Mouse (Mus musculus): Measurements from ENCODE around the gene Grifin. TPM values are rescaled to one million over a fixed set of nuclear protein-coding genes. Genes with fewer than 3 reads are reported as not detected.

Gene Grifin
- under 1 TPM in 2 of 4 experiments, not detected in 2; 0.67 to 0.80 TPM for total RNA-seq (2022)

DNA sequence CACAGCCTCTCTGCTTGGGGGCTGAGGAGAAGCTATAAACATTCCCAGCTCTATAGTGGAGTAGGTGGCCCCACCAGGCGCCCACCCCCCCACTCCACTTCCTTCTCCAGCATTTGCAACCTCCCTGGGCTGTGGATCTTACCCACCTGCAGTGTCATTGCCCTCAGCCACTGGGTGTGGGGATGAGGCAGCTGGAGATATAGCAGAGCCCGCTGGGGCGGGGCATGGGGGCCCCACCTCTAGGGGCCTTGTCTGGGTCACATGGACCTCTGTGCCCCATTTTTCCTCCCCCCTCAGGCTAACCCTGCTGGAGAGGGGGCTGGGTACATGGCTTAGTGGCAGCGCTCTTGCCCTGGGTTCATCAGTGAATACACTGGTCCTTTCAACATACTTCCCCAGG, at the start of gene Grifin:
Gene Grifin, minus strand, starts transcription at position 176 of the 400 bp plus-strand sequence.
- no peak for DNase-seq (ENCODE audit: low spot score in 2 of 2)

DNA sequence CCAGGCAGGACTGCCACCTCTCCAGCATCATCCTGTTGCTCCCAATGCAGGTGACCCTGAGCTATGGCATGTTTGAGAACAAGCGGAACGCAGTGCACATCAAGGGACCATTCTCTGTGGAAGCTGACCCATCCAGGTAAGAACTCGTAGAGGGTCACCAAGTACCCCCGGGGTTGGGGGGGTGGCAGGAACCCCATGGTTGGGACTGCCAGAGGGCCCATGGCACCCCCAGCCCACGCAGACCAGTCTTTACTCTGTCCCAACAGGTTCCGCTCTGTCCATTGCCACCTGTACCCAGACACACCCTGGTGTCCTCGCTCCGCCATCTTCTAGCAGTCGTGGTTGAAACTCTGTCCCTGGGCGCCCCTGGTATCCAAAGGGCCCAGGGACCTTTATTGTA, 49.3 kb upstream of the Grifin start:
- DNase-seq (ENCODE audit: low spot score in 2 of 2) = no peak

DNA sequence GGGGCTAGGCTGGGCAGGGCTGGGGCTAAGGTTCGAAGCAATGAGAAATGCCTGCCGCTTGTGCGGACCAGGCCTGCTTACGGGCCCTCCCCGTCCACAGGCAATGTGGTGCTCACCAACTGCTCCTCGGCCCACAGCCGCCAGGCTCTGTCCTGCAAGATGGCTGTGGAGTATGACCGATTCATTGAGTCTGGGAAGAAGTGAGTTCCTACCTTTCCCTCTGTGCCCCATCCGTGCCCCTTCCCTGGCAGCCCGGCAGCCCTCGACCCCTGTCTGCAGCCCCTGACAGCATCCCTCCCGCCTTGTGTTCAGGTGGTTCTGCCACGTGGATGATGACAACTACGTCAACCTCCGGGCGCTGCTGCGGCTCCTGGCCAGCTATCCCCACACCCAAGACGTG, 47.3 kb upstream of the Grifin start:
- no peak for DNase-seq (ENCODE audit: low spot score in 2 of 2)

DNA sequence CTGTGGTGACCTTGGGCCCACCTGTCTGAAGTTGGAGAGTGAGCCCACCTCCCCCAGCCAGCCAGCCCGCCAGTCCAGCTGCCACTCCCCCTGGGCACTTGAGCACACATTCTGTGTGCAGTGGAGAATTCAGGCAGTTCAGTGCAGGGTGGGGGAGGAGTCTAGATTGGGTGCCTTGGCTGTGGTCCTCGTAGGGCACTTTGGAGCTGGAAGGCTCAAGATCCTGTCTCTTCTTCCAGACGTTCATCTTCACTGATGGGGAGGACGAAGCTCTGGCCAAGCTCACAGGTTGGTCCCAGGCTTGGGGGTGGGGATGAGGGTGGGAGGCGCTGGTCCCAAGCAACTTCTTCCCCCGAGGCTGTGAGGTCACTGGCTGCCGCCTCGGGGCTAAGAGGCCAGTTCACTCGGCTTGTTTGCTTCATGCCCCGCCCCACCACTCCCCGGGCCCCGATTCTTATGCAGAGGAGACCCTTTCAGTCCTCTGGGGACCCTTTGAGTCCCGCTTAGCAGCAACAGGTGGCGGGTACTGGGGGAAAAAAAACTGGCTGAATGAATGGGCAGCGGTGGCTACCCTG, 46.8 kb upstream of the Grifin start:
- no peak for DNase-seq (ENCODE audit: low spot score in 2 of 2)

DNA sequence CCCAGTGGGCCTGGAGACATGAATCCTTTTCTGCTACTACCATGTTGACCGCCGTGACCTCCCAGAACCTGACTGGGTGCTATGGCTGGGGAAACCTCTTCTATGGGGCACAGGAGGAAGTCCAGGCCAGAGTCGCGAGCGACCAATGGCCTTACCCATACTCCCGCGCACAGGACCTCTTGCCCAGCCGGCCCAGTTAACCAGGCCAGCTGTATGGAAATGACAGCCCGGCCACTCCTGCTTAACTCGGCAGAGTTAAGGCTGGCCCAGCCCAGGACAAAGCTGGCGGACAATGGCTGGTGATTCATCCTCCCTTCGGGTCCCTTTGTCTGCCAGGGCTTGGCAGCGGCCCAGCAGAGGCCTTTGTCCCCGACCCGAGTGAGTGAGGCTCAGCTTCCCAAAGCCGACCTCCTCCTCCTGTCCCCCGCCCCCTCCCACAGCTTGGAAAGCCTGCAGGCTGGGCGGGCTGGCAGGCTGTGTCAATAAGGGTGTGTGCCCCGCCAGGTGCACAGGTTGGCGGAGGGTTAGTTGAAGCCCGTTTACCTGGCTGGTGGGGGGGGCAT, 46.2 kb upstream of the Grifin start:
- DNase-seq (ENCODE audit: low spot score in 2 of 2) = peak; percentile 69 to 80

DNA sequence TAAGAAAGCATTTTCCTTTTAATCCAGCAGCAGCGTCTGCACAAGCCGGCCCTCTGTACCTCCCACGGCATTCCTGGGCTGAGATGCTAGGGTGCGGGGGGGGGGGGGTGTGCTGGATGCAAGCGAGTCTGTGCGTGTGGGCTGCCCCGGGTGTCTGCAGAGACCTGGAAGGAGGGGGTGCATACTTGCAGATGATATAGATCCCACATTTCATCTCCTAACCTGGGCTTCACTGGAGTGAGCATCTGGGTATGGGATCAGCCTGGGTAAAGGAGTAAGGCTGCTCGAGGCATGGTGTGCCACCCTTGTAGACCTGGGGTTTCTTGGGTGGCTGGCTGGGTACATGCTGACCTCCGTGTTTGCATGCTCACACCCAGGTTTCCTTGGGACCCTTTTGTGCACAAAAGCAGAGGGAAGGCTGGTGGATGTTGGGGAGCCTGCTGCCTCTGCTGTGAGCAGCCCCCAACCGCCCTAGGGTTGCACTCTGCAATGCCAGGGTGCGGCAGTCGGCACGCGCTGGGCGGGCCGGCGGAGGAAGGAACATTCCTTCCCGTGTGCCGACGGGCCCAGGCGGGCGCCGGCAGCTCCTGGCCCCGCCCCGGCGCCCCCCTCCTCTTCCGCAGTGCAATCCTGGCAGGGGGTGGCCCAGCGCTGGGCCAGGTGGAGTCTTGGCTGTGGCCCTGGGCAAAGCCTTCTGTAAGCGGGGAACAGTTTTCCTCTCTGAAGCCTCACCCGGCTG, 45.6 kb upstream of the Grifin start:
- no peak for DNase-seq (ENCODE audit: low spot score in 2 of 2)

DNA sequence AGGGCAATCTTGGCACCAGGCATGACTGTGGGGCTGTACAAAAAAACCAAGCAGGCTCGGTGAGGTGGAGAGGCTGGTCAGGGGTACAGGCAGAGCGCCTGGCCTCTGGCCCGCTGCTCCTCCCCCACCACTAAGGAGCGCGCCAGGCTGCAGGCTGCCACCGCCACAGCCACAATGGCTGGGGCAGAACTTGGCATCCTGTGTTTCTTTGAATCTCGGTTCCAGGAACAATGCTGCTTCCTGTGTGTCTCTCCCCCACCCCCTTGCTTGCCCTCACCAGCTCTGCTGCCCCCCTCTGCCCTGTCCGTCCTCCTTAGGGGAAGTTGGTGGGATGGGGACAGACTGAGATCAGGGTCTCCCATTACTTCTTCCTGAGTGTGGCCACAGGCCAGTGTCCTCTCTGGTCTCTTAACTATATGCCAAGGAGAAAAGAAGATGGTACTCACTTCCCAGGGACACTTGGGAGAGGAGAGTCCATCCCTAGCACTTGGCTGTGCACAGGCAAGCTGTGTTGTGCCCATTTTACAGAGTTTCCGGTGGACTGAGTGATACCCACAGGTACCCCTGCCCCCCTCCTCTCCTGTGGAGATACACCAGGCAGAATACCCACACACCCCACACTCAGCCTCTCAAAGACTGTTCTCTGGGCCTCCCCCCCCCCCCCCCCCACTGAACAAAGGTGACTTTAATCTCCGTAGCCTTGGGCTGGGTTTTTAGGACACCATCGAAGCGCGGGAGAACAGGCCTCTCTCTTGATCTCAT, 44.8 kb upstream of the Grifin start:
- DNase-seq (ENCODE audit: low spot score in 2 of 2) = no peak

DNA sequence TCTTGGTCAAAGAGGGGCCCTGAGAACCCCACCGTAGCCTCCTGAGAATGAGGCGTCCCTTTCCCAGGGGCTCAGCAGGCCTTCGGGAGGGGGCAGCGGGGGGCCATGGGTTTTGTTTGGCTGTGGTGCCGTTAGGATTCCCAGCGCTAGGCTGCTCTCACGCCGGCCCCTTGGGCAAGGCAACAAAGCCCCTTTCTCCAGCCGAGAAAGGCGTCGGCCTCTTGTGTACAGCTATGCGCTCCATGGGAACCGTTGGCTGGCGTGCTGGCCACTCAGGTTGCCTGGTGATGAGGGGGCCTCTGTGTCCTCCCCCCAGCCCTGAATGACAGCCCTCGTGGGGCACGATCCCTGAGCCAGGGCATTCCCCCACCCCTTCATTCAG, 43.8 kb upstream of the Grifin start:
- DNase-seq (ENCODE audit: low spot score in 2 of 2) = peak; percentile 58 to 65

DNA sequence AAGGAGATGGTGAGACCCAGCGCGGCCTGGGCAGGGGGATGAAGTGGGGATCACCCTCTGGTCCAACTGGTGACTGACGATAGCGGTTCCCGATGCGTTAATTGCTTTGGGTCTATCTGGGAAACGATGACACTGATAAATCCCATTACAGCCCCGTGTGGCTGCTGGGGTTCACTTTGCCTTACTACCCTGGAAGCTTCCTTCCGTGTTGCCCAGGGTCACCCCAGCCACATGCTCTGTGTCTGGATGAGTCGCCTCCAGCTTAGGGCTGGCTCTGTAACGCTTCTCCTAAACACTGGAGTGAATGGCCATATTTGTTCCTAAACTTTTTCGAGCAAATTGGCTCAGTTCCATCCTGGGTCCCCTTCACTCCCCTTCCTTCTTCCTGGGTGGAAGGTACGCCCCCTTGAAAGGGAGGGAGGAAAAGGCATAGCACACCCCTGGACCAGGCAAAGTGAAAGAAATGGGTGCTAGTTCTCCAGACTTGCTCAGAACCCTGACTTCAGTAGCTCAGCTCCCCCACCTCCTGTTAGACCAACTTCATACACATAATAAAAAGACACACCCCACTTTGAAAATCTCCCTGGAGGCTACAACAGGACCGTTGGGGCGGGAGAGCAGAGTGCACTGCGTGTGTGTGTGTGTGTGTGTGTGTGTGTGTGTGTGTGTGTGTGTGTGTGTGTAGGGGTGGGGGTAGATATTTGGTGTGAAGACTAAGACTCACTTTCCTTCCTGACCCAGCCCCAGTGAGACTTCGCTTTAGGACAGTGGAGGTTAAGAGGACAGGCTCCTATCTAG, 43.2 kb upstream of the Grifin start:
- no peak for DNase-seq (ENCODE audit: low spot score in 2 of 2)

DNA sequence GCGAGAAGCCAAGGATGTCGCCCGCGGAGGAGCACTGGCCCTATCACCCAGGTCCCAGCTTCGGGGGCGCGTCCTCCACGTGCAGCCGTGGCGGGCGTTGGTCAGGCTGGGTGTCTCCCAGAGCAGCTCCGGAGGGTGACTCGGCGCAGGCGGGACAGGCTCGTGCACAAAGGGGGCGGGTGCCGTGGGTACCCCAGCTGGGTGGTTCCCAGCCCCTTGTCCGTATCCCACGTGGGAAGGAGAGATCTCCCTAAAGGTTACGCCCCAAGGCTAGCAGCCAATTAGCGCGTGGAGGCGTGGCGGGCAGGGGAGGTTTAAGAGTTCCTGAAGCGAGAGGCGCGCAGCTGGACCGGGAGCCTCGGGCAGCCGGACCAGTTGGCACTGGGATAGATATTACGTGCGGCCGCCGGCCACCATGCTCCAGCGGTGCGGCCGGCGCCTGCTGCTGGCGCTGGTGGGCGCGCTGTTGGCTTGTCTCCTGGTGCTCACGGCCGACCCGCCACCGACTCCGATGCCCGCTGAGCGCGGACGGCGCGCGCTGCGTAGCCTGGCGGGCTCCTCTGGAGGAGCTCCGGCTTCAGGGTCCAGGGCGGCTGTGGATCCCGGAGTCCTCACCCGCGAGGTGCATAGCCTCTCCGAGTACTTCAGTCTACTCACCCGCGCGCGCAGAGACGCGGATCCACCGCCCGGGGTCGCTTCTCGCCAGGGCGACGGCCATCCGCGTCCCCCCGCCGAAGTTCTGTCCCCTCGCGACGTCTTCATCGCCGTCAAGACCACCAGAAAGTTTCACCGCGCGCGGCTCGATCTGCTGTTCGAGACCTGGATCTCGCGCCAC, 42.3 kb upstream of the Grifin start, which contains the start of gene Lfng:
Gene Lfng, plus strand, starts transcription at position 320 of the 835 bp plus-strand sequence.
- peak; percentile 75 to 81 for DNase-seq (ENCODE audit: low spot score in 2 of 2)

DNA sequence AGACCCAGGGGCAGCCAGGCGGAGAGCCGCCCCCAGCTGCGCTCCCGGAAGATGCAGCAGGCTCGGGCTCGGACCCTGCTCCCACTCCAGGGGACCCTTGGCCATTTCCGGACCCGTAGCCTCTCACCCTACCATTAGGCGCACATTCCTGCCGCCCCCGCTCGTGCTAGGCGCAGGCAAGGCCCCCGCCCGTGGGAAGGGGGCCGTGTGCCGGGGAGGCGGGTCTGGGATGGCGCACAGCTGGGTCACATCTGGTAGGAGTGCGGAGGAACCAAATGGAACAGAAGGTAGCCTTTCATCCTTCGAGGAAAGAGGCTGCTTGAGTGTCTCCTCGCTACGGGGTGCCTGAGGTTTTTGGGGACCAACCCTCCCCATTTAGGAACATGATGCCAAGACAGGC, 41.5 kb upstream of the Grifin start:
- DNase-seq (ENCODE audit: low spot score in 2 of 2) = no peak

DNA sequence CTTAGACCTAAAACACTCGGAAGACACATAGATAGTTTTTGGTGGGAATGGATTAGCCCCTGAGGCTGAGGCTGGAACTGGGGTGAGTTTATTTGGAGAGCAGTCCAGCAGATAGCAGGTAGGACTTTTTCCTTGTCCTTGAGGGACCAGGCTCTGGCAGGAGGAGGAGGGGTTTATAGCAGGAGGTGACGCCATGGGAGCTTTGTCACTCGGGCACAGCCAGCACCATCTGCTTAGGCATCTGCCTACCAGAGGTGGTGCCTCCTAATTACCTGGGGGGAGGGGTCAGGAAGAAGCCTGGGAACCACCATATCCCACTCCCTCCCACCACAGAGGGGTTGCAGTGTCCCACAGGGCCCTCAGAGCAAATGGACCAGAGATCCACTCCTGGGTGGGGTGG, 40.4 kb upstream of the Grifin start:
- no peak for DNase-seq (ENCODE audit: low spot score in 2 of 2)

DNA sequence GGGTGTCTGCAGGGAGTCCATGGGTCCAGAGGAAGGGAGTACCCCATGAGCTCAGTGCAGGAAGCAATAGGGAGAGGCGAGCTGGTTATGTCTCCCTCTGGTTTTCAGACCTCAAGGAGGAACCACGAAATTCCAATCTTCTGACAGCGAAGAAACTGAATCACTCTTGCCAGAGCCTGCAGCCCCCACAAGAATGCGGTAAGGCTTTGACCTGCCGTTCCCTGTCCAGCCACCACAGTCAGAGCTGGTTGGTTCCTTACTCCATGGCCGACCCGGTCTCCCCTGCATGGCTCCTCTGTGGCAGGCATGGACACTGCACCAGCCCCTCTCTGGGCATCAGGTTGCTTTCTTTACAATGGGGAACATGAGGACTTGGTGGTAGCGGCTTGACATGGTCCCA, 39.5 kb upstream of the Grifin start:
- DNase-seq (ENCODE audit: low spot score in 2 of 2) = no peak

DNA sequence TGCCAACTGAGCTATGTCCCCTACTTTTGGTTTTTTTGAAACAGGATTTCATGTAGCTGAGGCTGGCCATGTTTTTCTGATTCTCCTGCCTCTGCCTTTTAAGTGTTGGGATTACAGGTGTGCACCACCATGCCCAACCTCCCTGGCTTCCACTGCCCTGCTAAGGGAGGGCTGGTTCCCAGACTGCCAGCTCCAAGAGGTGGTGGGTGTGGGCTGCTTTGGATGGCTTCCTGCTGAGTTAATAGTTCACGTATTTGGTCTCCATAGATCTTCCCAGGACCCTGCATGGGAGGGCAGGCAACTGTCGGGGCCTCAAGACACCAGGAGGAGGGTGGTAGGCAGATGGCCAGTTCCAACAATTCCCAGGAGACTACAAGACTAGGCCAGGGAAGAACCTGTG, 37.7 kb upstream of the Grifin start:
- DNase-seq (ENCODE audit: low spot score in 2 of 2) = no peak

DNA sequence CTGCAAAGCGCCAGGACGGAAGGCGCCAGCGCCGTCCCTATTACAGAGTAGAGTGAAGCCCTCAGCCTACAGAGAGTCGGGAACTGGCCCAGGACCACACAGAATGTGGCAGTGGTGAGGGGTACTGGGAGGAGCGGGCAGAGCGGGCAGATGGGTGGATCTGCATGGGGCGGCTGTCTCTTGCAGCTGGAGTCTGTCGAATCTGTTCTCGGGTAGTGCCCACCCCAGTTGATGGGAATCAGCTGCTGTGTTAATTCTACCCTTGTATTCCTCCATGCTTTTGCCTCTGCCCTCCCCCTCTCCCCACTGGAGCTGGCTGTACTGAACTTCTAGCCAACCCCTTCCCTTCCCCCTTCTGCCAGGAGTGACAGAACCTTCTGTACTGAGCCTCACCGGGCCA, 36.8 kb upstream of the Grifin start:
- DNase-seq (ENCODE audit: low spot score in 2 of 2) = no peak

DNA sequence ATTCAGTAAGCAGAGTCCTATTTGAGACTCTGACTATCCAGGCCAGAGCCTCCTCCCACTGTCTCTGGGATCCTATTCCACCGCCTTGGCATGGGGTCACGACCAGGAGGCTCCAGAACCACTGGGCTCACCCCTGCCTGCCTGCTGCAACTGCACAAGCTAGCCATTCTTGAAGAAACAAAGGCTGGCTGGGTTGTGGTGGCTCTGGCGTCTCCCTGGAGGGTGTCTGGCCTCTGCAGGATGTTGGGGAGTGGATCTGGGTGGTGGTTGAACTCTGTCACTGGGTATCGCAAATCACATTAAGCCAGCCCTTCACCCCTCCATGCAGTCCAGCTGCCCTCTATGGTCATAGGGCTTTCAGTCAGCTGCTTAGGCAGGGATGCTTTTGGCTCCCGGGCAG, 35.1 kb upstream of the Grifin start:
- no peak for DNase-seq (ENCODE audit: low spot score in 2 of 2)

DNA sequence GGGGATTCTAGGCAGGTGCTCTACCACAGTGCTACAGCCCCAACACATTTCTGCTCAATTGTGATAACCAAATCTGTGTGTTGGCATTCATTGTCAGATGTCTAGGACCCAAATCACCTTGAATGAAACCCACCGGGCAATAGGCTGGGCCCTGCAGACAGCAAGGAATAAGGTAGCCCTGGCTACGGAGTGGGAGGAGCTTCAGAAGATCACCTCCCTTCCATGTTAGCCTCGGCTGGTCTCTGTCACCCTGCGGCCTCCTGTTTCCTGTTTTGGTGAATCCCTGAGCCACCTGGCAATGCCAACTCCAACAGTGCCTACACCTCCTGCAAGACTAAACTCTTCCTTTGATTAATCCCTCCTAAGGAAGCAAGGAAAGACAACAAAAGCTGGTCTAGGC, 32.9 kb upstream of the Grifin start:
- no peak for DNase-seq (ENCODE audit: low spot score in 2 of 2)

DNA sequence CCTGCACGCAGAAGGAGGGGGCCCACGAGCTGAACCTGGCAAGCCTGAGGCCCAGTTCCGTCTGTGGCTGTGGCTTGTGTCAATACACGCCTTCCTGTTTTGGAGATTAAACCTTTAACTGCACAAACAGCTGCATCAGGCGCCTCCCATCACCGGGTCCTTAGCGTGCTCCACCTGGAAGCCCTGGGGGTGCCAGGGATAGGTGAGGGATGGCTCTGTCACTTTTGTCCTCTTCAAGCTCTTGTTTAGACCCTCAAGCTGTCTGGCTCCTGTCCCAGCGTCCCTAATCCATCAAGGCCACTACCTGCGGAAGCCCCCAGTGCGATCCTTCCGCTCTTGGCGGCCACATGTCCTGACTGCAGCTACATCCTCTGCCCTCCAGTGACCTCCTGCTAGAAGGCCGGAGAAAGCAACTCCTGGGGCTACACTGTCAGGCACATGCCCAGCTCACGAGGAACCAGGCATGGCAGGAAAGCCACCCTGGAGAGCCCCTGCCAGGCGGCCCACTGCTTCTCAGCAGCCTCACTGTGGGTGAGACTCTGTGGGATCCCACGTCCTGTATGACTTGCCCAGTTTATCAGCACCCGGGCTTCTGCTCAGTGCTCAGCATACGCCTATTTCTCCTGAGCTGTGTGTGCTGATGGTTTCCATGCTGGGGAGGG, 32.2 kb upstream of the Grifin start:
- no peak for DNase-seq (ENCODE audit: low spot score in 2 of 2)

DNA sequence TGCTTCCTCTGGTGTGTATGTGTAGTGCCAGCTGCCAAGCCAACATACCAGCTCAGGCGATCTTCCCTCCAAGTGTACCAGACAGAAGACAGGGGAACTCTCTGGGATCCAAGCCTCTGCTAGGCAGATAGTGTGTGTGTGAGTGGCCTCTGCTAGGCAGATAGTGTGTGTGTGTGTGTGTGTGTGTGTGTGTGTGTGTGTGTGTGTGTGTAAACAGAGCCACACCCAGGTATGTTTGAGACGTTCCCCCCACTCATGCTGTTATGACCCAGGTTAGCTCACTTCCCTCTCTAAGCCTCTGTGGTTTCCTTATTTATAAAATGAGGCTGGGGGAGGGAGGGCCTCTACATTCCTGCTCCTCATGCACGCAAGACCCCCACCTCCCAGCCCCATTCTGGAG, 31.6 kb upstream of the Grifin start:
- no peak for DNase-seq (ENCODE audit: low spot score in 2 of 2)

DNA sequence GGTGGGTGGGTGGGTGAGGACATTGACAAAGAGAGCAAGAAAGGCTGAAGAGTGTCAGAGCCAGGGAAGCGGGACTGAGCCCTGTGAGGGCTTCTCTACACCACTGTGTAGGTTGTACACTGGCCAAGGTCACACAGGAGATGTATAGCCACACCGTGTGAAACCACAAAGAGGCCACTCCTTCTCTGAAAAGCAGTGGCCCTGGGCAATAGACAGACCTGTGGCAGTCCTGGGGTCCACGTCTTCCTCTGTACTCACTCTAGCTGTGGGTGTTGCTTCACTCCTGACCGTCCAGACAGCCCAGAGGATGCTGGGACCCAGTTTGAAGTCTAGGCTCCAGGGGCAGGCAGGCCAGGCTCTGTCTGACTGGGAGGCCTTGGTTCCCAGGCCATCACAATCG, 30.0 kb upstream of the Grifin start:
- no peak for DNase-seq (ENCODE audit: low spot score in 2 of 2)

Data from layer of hippocampus, adult 8-10 months (tissue).